ENCODE assay signal across 8 mouse cellular contexts in the genomic region with DNA sequence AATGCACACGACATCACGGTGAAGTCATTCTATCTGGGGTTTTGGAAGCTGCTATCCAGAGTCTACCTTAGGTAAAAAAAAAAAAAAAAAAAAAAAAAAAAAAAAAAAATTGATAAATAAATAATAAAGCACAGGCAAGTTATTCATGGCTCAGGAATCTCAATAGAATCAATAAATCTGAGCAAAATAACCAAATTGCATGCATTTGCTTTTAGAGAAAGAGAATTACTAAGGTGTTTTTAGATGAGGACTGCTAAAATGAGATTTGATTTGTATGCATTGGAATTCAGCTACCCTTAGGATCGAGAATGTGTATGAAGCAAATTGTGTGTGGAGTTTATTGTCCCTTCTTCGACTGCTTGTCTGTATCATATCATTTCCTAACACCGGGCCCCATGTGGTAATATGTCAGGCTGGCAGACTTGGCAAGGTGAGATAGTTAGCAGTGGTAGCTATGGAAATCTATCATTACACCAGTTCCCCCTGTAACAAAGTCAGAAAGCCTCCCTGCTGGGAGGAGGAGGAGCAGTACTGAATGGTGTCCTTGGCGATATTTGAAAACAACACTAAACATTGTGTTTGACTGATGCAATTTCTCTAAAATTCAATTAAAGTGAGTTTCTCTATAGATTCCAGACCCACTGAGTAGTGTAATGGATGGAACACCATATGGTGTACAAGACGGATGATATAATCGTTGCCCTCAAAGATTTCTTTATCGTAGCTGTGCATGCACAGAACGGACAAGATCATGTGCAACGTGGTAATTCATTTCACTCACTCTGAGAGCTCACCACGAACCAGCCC. TPM values are rescaled to one million over a fixed set of nuclear protein-coding genes. Genes with fewer than 3 reads are reported as not detected.
DNase-seq lines count a peak whose midpoint lies in the region; ATAC-seq and TF ChIP-seq lines count a peak whose summit lies in the region.

No protein-coding gene starts in this region.

- H3K27me3 ChIP-seq in forebrain, embryonic 14.5 days (replicated peaks; ENCODE audit: control insufficient read depth, insufficient read depth, low read length) = no peaks in the 10 kb centered on the region
- no peaks in the 10 kb centered on the region for H3K27me3 ChIP-seq in liver, embryonic 14.5 days (ENCODE audit: control insufficient read depth, insufficient read depth, low read length)

- DNase-seq in cerebellum, postnatal 10 days = peak; percentile 59 to 61
- no peak for DNase-seq in cerebellum, adult 18-20 months
- DNase-seq in CD4-positive helper T cell, adult 2 months (ENCODE audit: low read depth, low spot score) = peak; percentile 17
- peak; percentile 58 for DNase-seq in forebrain, embryonic 14.5 days (ENCODE audit: low spot score)
- DNase-seq in liver, embryonic 14.5 days (ENCODE audit: low read depth in 3 of 3, low spot score in 3 of 3) = peak in 2 of 3 experiments; percentile 49 to 67
- no peak for DNase-seq in left cerebral cortex, postnatal 4 days
- no peak for DNase-seq in kidney, postnatal 25 days
- DNase-seq in kidney, postnatal 36 days = no peak

- peak; percentile 32 for ATAC-seq in forebrain, embryonic 14.5 days
- peak; percentile 44 for ATAC-seq in liver, embryonic 14.5 days (ENCODE audit: insufficient read depth)

- H3K4me3 ChIP-seq in forebrain, embryonic 14.5 days (ENCODE audit: low read depth, low read length) = peak overlapping the region; percentile 68
- peak overlapping the region in 1 of 2 experiments; percentile 61; a peak in 2 of 4 replicates for H3K4me3 ChIP-seq in liver, embryonic 14.5 days (ENCODE audit: insufficient read depth in 1 of 2, low read depth in 2 of 2, low read length in 2 of 2)

- WGBS in forebrain, embryonic 14.5 days = 37% methylated on average over 12 of the region's 12 CpGs
- 21% methylated on average over 12 of the region's 12 CpGs for WGBS in liver, embryonic 14.5 days (ENCODE audit: insufficient replicate concordance)

- TF ChIP-seq CTCF in liver, embryonic 14.5 days (IDR thresholded peaks at IDR 0.05; ENCODE audit: low read depth) = no peak

- no peak overlapping the region for H3K9ac ChIP-seq in forebrain, embryonic 14.5 days (ENCODE audit: low read length)
- H3K9ac ChIP-seq in liver, embryonic 14.5 days (replicated peaks) = peak overlapping the region; percentile 78

- peaks cover 4% of the 10 kb centered on the region; the same call in 1 of the 2 replicates for H3K4me1 ChIP-seq in forebrain, embryonic 14.5 days (ENCODE audit: control insufficient read depth, insufficient read depth, low read length)
- H3K4me1 ChIP-seq in liver, embryonic 14.5 days (replicated peaks; ENCODE audit: control insufficient read depth in 2 of 2, insufficient read depth in 2 of 2, low read length in 1 of 2) = peaks cover 21 to 29% of the 10 kb centered on the region in 2 experiments

- no peaks in the 10 kb centered on the region for H3K9me3 ChIP-seq in forebrain, embryonic 14.5 days (replicated peaks; ENCODE audit: control insufficient read depth, low read length)
- H3K9me3 ChIP-seq in liver, embryonic 14.5 days (ENCODE audit: control insufficient read depth, low read length) = no peaks in the 10 kb centered on the region

- intact Hi-C loops in left cerebral cortex, postnatal 4 days (cut with DNase I) = no loop called here

- H3K36me3 ChIP-seq in forebrain, embryonic 14.5 days (ENCODE audit: control insufficient read depth, insufficient read depth, low read length) = no peaks in the 10 kb centered on the region
- no peaks in the 10 kb centered on the region for H3K36me3 ChIP-seq in liver, embryonic 14.5 days (replicated peaks; ENCODE audit: control insufficient read depth, insufficient read depth, low read depth)

- peak overlapping the region; percentile 92 for H3K4me2 ChIP-seq in forebrain, embryonic 14.5 days (ENCODE audit: low read length)
- H3K4me2 ChIP-seq in liver, embryonic 14.5 days (ENCODE audit: low read depth) = peak overlapping the region; percentile 75

- peak; percentile 66 for TF ChIP-seq EP300 in liver, embryonic 14.5 days (IDR thresholded peaks at IDR 0.05; ENCODE audit: low read depth)

- H3K27ac ChIP-seq in forebrain, embryonic 14.5 days (ENCODE audit: low read depth, low read length) = no peak overlapping the region; the same call in 1 of the 2 replicates
- H3K27ac ChIP-seq in liver, embryonic 14.5 days = peak overlapping the region; percentile 39

RNA-seq across cellular contexts. Expression of gene Acyp1, which starts 7.2 kb away (rescaled TPM):
- 60.3 and 65.9 TPM in 2 replicates for polyA plus RNA-seq in forebrain, embryonic 14.5 days (2014; fragmentation: Nextera tagmentation; extraction: Ambion mirVana)
- 24.2 and 27.1 TPM in 2 replicates for polyA plus RNA-seq in liver, embryonic 14.5 days (2012; rRNA removed)
- 65.3 and 68.5 TPM in 2 replicates for polyA plus RNA-seq in liver, embryonic 14.5 days (2014; fragmentation: Nextera tagmentation; extraction: Ambion mirVana)
- 10 to 100 TPM; 15.3 to 15.8 TPM for total RNA-seq in left cerebral cortex, postnatal 4 days (2021)

RNA-seq across cellular contexts. Expression of gene Zc2hc1c, which starts 7.3 kb away (rescaled TPM):
- polyA plus RNA-seq in forebrain, embryonic 14.5 days (2014; fragmentation: Nextera tagmentation; extraction: Ambion mirVana) = 0.95 and 1.4 TPM in 2 replicates
- polyA plus RNA-seq in liver, embryonic 14.5 days (2012; rRNA removed) = 0.02 TPM in 2 replicates
- polyA plus RNA-seq in liver, embryonic 14.5 days (2014; fragmentation: Nextera tagmentation; extraction: Ambion mirVana) = 0.03 and 0.19 TPM in 2 replicates
- total RNA-seq in left cerebral cortex, postnatal 4 days (2021) = under 1 TPM; 0.52 to 0.58 TPM

RNA-seq across cellular contexts. Expression of gene Mlh3, which starts 10.6 kb away (rescaled TPM):
- polyA plus RNA-seq in forebrain, embryonic 14.5 days (2014; fragmentation: Nextera tagmentation; extraction: Ambion mirVana) = 9.0 and 11.1 TPM in 2 replicates
- polyA plus RNA-seq in liver, embryonic 14.5 days (2012; rRNA removed) = 1.7 and 2.0 TPM in 2 replicates
- 2.3 TPM in 2 replicates for polyA plus RNA-seq in liver, embryonic 14.5 days (2014; fragmentation: Nextera tagmentation; extraction: Ambion mirVana)
- total RNA-seq in left cerebral cortex, postnatal 4 days (2021) = 10 to 100 TPM; 14.4 to 14.6 TPM

RNA-seq across cellular contexts. Expression of gene Nek9, which starts 58.1 kb away (rescaled TPM):
- polyA plus RNA-seq in forebrain, embryonic 14.5 days (2014; fragmentation: Nextera tagmentation; extraction: Ambion mirVana) = 9.5 and 10.4 TPM in 2 replicates
- polyA plus RNA-seq in liver, embryonic 14.5 days (2012; rRNA removed) = 6.6 and 8.8 TPM in 2 replicates
- 4.1 and 4.4 TPM in 2 replicates for polyA plus RNA-seq in liver, embryonic 14.5 days (2014; fragmentation: Nextera tagmentation; extraction: Ambion mirVana)
- 10 to 100 TPM; 28.9 to 32.0 TPM for total RNA-seq in left cerebral cortex, postnatal 4 days (2021)

Comparison
In these comparisons a context has a peak if more than half of its experiments do, and no peak if none do; other contexts are left out.
1. DNase-seq: peak in cerebellum, postnatal 10 days (2 of 2), CD4-positive helper T cell, adult 2 months (single experiment), forebrain, embryonic 14.5 days (single experiment) and liver, embryonic 14.5 days (2 of 3); none in cerebellum, adult 18-20 months (0 of 2), left cerebral cortex, postnatal 4 days (single experiment), kidney, postnatal 25 days (0 of 2) and kidney, postnatal 36 days (0 of 2).